Mouse (Mus musculus) limb, embryonic 15.5 days (tissue): Measurements from ENCODE around the gene Kitl. TPM values are rescaled to one million over a fixed set of nuclear protein-coding genes. Genes with fewer than 3 reads are reported as not detected.

Source experiments
- ATAC-seq: fragments of 200-750 bp; cut with Nextera tagmentation; 2 replicates; pipeline ENCODE4 v1.8.0; 2017; ENCODE audit warnings: low read depth, moderate TSS enrichment; ENCODE audit not compliant: insufficient number of reproducible peaks, low FRiP score, low TSS enrichment
- H3K27ac ChIP-seq: fragments of 300-500 bp; sonication (generic); 2 replicates; pipeline ENCODE4 v1.5.1; 2015; ENCODE audit warnings: moderate library complexity, mild to moderate bottlenecking, inconsistent platforms
- H3K27me3 ChIP-seq: fragments of 300-500 bp; sonication (generic); 2 replicates; pipeline ENCODE4 v1.6.1; 2015; ENCODE audit warnings: inconsistent platforms
- H3K36me3 ChIP-seq: fragments of 300-500 bp; sonication (generic); 2 replicates; pipeline ENCODE4 v1.6.1; 2015; ENCODE audit warnings: inconsistent platforms
- H3K4me1 ChIP-seq: fragments of 300-500 bp; sonication (generic); 2 replicates; pipeline ENCODE4 v1.6.1; 2015; ENCODE audit warnings: inconsistent platforms
- H3K4me2 ChIP-seq: fragments of 300-500 bp; sonication (generic); 2 replicates; pipeline ENCODE4 v1.6.1; 2015; ENCODE audit warnings: mild to moderate bottlenecking, inconsistent platforms
- H3K4me3 ChIP-seq: fragments of 300-500 bp; sonication (generic); 2 replicates; pipeline ENCODE4 v1.5.1; 2015; ENCODE audit warnings: mild to moderate bottlenecking, inconsistent platforms
- H3K9ac ChIP-seq: fragments of 300-500 bp; sonication (generic); 2 replicates; pipeline ENCODE4 v1.6.1; 2015; ENCODE audit warnings: inconsistent platforms
- H3K9me3 ChIP-seq: fragments of 300-500 bp; sonication (generic); 2 replicates; pipeline ENCODE4 v1.6.1; 2016; ENCODE audit warnings: inconsistent platforms
- WGBS: fragments of 180-500 bp; shearing (Covaris S2); methylation state at CpG from one replicate; pipeline ENCODE4 v1.1.7; 2015; 5-methylcytosine and 5-hydroxymethylcytosine counted together
- polyA plus RNA-seq: library from polyadenylated mRNA; unstranded; fragments of >200 nt; fragmentation: Nextera tagmentation; extraction: Ambion mirVana; gene quantifications from 2 replicates; pipeline ENCODE4 v1.2.1, GENCODE M21; 2015

Gene Kitl
- polyA plus RNA-seq, 1 experiment from 2014 or later, result 34.3 TPM

GRCm38 (mm10) chr10:100030980-100031516 is 15.6 kb downstream of the Kitl start:
- H3K27ac ChIP-seq, result no peak overlapping the region
- no peak overlapping the region for H3K9ac ChIP-seq
- no peaks in the 10 kb centered on the region for H3K4me1 ChIP-seq
- H3K9me3 ChIP-seq, result no peaks in the 10 kb centered on the region
- 78% methylated on average over 12 of the region's 12 CpGs for WGBS
- H3K4me2 ChIP-seq, result no peak overlapping the region
- no peaks in the 10 kb centered on the region for H3K27me3 ChIP-seq
- H3K36me3 ChIP-seq, result no peaks in the 10 kb centered on the region
- ATAC-seq, result no peak
- H3K4me3 ChIP-seq, result no peak overlapping the region

- Histone ChIP-seq H3K36me3 (no peaks in the 10 kb centered on the region), H3K27ac (no peak overlapping the region), H3K4me3 (no peak overlapping the region), H3K4me2 (no peak overlapping the region), H3K9me3 (no peaks in the 10 kb centered on the region), H3K9ac (no peak overlapping the region), H3K27me3 (no peaks in the 10 kb centered on the region), H3K4me1 (no peaks in the 10 kb centered on the region)
- WGBS, result 40% methylated on average over 11 of the region's 11 CpGs
- ATAC-seq, result no peak
Observed at GRCm38 (mm10) chr10:100031631-100032030, 16.2 kb downstream of the Kitl start.

GRCm38 (mm10) chr10:100032566-100032965 is 17.1 kb downstream of the Kitl start:
- H3K4me2 ChIP-seq, result no peak overlapping the region
- H3K9ac ChIP-seq, result no peak overlapping the region
- no peak overlapping the region for H3K4me3 ChIP-seq
- no peaks in the 10 kb centered on the region for H3K27me3 ChIP-seq
- no peak for ATAC-seq
- no peaks in the 10 kb centered on the region for H3K36me3 ChIP-seq
- H3K27ac ChIP-seq, result no peak overlapping the region
- no peaks in the 10 kb centered on the region for H3K9me3 ChIP-seq
- no peaks in the 10 kb centered on the region for H3K4me1 ChIP-seq
- WGBS, result 74% methylated on average over 3 of the region's 3 CpGs

GRCm38 (mm10) chr10:100036021-100036420 is 20.6 kb downstream of the Kitl start:
- WGBS, result 59% methylated on average over 4 of the region's 4 CpGs
- H3K27ac ChIP-seq, result no peak overlapping the region
- H3K36me3 ChIP-seq, result no peaks in the 10 kb centered on the region
- no peak overlapping the region for H3K4me3 ChIP-seq
- no peaks in the 10 kb centered on the region for H3K9me3 ChIP-seq
- no peak for ATAC-seq
- H3K4me2 ChIP-seq, result no peak overlapping the region
- no peaks in the 10 kb centered on the region for H3K27me3 ChIP-seq
- H3K9ac ChIP-seq, result no peak overlapping the region
- peaks cover 4% of the 10 kb centered on the region; the same call in 1 of the 2 replicates for H3K4me1 ChIP-seq

- H3K27ac ChIP-seq, result no peak overlapping the region
- ATAC-seq, result no peak
- no peaks in the 10 kb centered on the region for H3K36me3 ChIP-seq
- H3K4me2 ChIP-seq, result no peak overlapping the region
- H3K4me1 ChIP-seq, result peaks cover 6% of the 10 kb centered on the region
- H3K9ac ChIP-seq, result no peak overlapping the region
- no peak overlapping the region for H3K4me3 ChIP-seq
- H3K27me3 ChIP-seq, result no peaks in the 10 kb centered on the region
- H3K9me3 ChIP-seq, result no peaks in the 10 kb centered on the region
- 44% methylated on average over 12 of the region's 12 CpGs for WGBS
Observed at GRCm38 (mm10) chr10:100038342-100038898, 23.0 kb downstream of the Kitl start.

- Histone ChIP-seq H3K36me3 (no peaks in the 10 kb centered on the region), H3K9me3 (no peaks in the 10 kb centered on the region), H3K27me3 (no peaks in the 10 kb centered on the region), H3K9ac (no peak overlapping the region), H3K4me1 (peaks cover 6% of the 10 kb centered on the region), H3K4me2 (no peak overlapping the region), H3K27ac (no peak overlapping the region), H3K4me3 (no peak overlapping the region)
- WGBS, result 85% methylated on average over 8 of the region's 8 CpGs
- ATAC-seq, result no peak
Observed at GRCm38 (mm10) chr10:100038994-100039393, 23.6 kb downstream of the Kitl start.

- no peak for ATAC-seq
- H3K4me3 ChIP-seq, result no peak overlapping the region
- no peak overlapping the region for H3K4me2 ChIP-seq
- H3K9ac ChIP-seq, result no peak overlapping the region
- H3K27ac ChIP-seq, result no peak overlapping the region
- no peaks in the 10 kb centered on the region for H3K9me3 ChIP-seq
- no peaks in the 10 kb centered on the region for H3K27me3 ChIP-seq
- WGBS, result 75% methylated on average over 5 of the region's 5 CpGs
- no peaks in the 10 kb centered on the region for H3K36me3 ChIP-seq
- peaks cover 3% of the 10 kb centered on the region; the same call in 1 of the 2 replicates for H3K4me1 ChIP-seq
Observed at GRCm38 (mm10) chr10:100043748-100044147, 28.3 kb downstream of the Kitl start.

- no peak overlapping the region for H3K27ac ChIP-seq
- H3K27me3 ChIP-seq, result no peaks in the 10 kb centered on the region
- no peaks in the 10 kb centered on the region for H3K9me3 ChIP-seq
- no peak overlapping the region for H3K9ac ChIP-seq
- H3K4me1 ChIP-seq, result peaks cover 3% of the 10 kb centered on the region; the same call in 1 of the 2 replicates
- no peaks in the 10 kb centered on the region for H3K36me3 ChIP-seq
- no peak overlapping the region for H3K4me2 ChIP-seq
- no peak overlapping the region for H3K4me3 ChIP-seq
- no peak for ATAC-seq
- WGBS, result 90% methylated on average over 6 of the region's 6 CpGs
Observed at GRCm38 (mm10) chr10:100044153-100044552, 28.7 kb downstream of the Kitl start.

GRCm38 (mm10) chr10:100051146-100051783 is 35.8 kb downstream of the Kitl start:
- Histone ChIP-seq H3K4me1 (peaks cover 15% of the 10 kb centered on the region; the same call in 1 of the 2 replicates), H3K4me2 (peak overlapping the region; percentile 30), H3K4me3 (no peak overlapping the region), H3K27ac (peak overlapping the region; percentile 50; the same call in 1 of the 2 replicates), H3K36me3 (no peaks in the 10 kb centered on the region), H3K9me3 (no peaks in the 10 kb centered on the region), H3K9ac (no peak overlapping the region), H3K27me3 (no peaks in the 10 kb centered on the region)
- WGBS, result 14% methylated on average over 10 of the region's 10 CpGs
- no peak for ATAC-seq

- H3K27ac ChIP-seq, result no peak overlapping the region
- H3K36me3 ChIP-seq, result no peaks in the 10 kb centered on the region
- no peak overlapping the region for H3K9ac ChIP-seq
- H3K9me3 ChIP-seq, result no peaks in the 10 kb centered on the region
- WGBS, result 90% methylated on average over 4 of the region's 4 CpGs
- H3K27me3 ChIP-seq, result no peaks in the 10 kb centered on the region
- no peak overlapping the region for H3K4me3 ChIP-seq
- no peak overlapping the region for H3K4me2 ChIP-seq
- H3K4me1 ChIP-seq, result peaks cover 15% of the 10 kb centered on the region; the same call in 1 of the 2 replicates
- ATAC-seq, result no peak
Observed at GRCm38 (mm10) chr10:100052404-100052803, 37.0 kb downstream of the Kitl start.

- ATAC-seq, result no peak
- Histone ChIP-seq H3K36me3 (no peaks in the 10 kb centered on the region), H3K9me3 (no peaks in the 10 kb centered on the region), H3K9ac (no peak overlapping the region), H3K4me2 (no peak overlapping the region), H3K4me1 (peaks cover 15% of the 10 kb centered on the region; the same call in 1 of the 2 replicates), H3K27ac (no peak overlapping the region), H3K4me3 (no peak overlapping the region), H3K27me3 (no peaks in the 10 kb centered on the region)
- WGBS, result 59% methylated on average over 4 of the region's 4 CpGs
Observed at GRCm38 (mm10) chr10:100052911-100053310, 37.5 kb downstream of the Kitl start.

GRCm38 (mm10) chr10:100054006-100054405 is 38.6 kb downstream of the Kitl start:
- Histone ChIP-seq H3K4me2 (no peak overlapping the region), H3K4me3 (no peak overlapping the region), H3K27ac (no peak overlapping the region), H3K36me3 (no peaks in the 10 kb centered on the region), H3K4me1 (peaks cover 15% of the 10 kb centered on the region; the same call in 1 of the 2 replicates), H3K9ac (no peak overlapping the region), H3K27me3 (no peaks in the 10 kb centered on the region), H3K9me3 (no peaks in the 10 kb centered on the region)
- ATAC-seq, result no peak
- whole genome bisulfite sequencing, result 69% methylated on average over 3 of the region's 3 CpGs
